Mouse (Mus musculus) heart, embryonic 11.5 days (tissue): ENCODE measurements at regions not wholly inside any gene's neighbourhood (a gene's known extent, or its start where the extent isn't known, plus 50 kb on each side); places are given as distances from the start of the nearest gene placed in this dataset.

Experiments
- ATAC-seq: fragments of 200-750 bp; cut with Nextera tagmentation; replicated peaks from 2 replicates; pipeline ENCODE4 v1.8.0; 2017; ENCODE audit warnings: moderate library complexity; ENCODE audit not compliant: insufficient number of reproducible peaks, low FRiP score, low TSS enrichment
- H3K27ac ChIP-seq: fragments of 300-500 bp; sonication (generic); 2 replicates; pipeline ENCODE4 v1.5.1; 2014; ENCODE audit warnings: mild to moderate bottlenecking, low read depth, low read length
- H3K27me3 ChIP-seq: fragments of 300-500 bp; sonication (generic); 2 replicates; pipeline ENCODE4 v1.6.1; 2014; ENCODE audit warnings: mild to moderate bottlenecking, low read length, mixed read lengths; ENCODE audit not compliant: control insufficient read depth, insufficient read depth
- H3K36me3 ChIP-seq: fragments of 300-500 bp; sonication (generic); 2 replicates; pipeline ENCODE4 v1.6.1; 2014; ENCODE audit warnings: mild to moderate bottlenecking, low read length, moderate library complexity, mixed read lengths; ENCODE audit not compliant: control insufficient read depth, insufficient read depth
- H3K4me1 ChIP-seq: fragments of 300-500 bp; sonication (generic); 2 replicates; pipeline ENCODE4 v1.6.1; 2014; ENCODE audit warnings: low read length; ENCODE audit not compliant: control insufficient read depth, insufficient read depth
- H3K4me2 ChIP-seq: fragments of 300-500 bp; sonication (generic); 2 replicates; pipeline ENCODE4 v1.6.1; 2014; ENCODE audit warnings: mild to moderate bottlenecking, moderate library complexity
- H3K4me3 ChIP-seq: fragments of 300-500 bp; sonication (generic); 2 replicates; pipeline ENCODE4 v1.5.1; 2014; ENCODE audit warnings: low read depth, low read length
- H3K9ac ChIP-seq: fragments of 300-500 bp; sonication (generic); 2 replicates; pipeline ENCODE4 v1.6.1; 2014; ENCODE audit warnings: mild to moderate bottlenecking, low read depth, low read length, moderate library complexity
- H3K9me3 ChIP-seq: fragments of 300-500 bp; sonication (generic); replicated peaks from 2 replicates; pipeline ENCODE4 v1.6.1; 2016; ENCODE audit warnings: low read length; ENCODE audit not compliant: control insufficient read depth
- WGBS: fragments of 180-500 bp; shearing (Covaris S2); extraction: QIAGEN DNeasy Blood & Tissue Kit; methylation state at CpG from one replicate; pipeline ENCODE4 v1.1.7; 2014; ENCODE audit not compliant: insufficient replicate concordance; 5-methylcytosine and 5-hydroxymethylcytosine counted together

GRCm38 (mm10) chr13:26536575-26536974 lies 233.4 kb downstream of the Hdgfl1 start:
- no peaks in the 10 kb centered on the region for H3K36me3 ChIP-seq
- H3K4me3 ChIP-seq, result no peak overlapping the region
- H3K27ac ChIP-seq, result no peak overlapping the region
- 72% methylated on average over 2 of the region's 2 CpGs for WGBS
- H3K4me1 ChIP-seq, result no peaks in the 10 kb centered on the region
- no peak overlapping the region for H3K4me2 ChIP-seq
- H3K27me3 ChIP-seq, result no peaks in the 10 kb centered on the region
- ATAC-seq, result no peak
- no peaks in the 10 kb centered on the region for H3K9me3 ChIP-seq
- no peak overlapping the region for H3K9ac ChIP-seq

- no peak overlapping the region for H3K4me3 ChIP-seq
- H3K27ac ChIP-seq, result no peak overlapping the region
- H3K4me1 ChIP-seq, result no peaks in the 10 kb centered on the region
- no peak overlapping the region for H3K9ac ChIP-seq
- H3K27me3 ChIP-seq, result no peaks in the 10 kb centered on the region
- no peaks in the 10 kb centered on the region for H3K9me3 ChIP-seq
- no peak overlapping the region for H3K4me2 ChIP-seq
- no peak for ATAC-seq
- no peaks in the 10 kb centered on the region for H3K36me3 ChIP-seq
These were observed 237.2 kb downstream of the Hdgfl1 start for GRCm38 (mm10) chr13:26532761-26533160.

- no peaks in the 10 kb centered on the region for H3K4me1 ChIP-seq
- H3K9me3 ChIP-seq, result no peaks in the 10 kb centered on the region
- H3K9ac ChIP-seq, result no peak overlapping the region
- H3K27me3 ChIP-seq, result no peaks in the 10 kb centered on the region
- WGBS, result 42% methylated on average over 1 of the region's 1 CpGs
- no peak overlapping the region for H3K4me3 ChIP-seq
- H3K4me2 ChIP-seq, result no peak overlapping the region
- H3K27ac ChIP-seq, result no peak overlapping the region
- no peak for ATAC-seq
- H3K36me3 ChIP-seq, result no peaks in the 10 kb centered on the region
These were observed 250.9 kb downstream of the Hdgfl1 start for GRCm38 (mm10) chr13:26519054-26519453.

- 50% methylated on average over 5 of the region's 5 CpGs for WGBS
- Histone ChIP-seq H3K9ac (no peak overlapping the region), H3K4me2 (no peak overlapping the region), H3K4me3 (no peak overlapping the region), H3K27ac (no peak overlapping the region), H3K36me3 (no peaks in the 10 kb centered on the region), H3K9me3 (no peaks in the 10 kb centered on the region), H3K27me3 (no peaks in the 10 kb centered on the region), H3K4me1 (no peaks in the 10 kb centered on the region)
- ATAC-seq, result no peak
These were observed 251.5 kb downstream of the Hdgfl1 start for GRCm38 (mm10) chr13:26518425-26518824.

GRCm38 (mm10) chr13:26517646-26518045 lies 252.3 kb downstream of the Hdgfl1 start:
- no peaks in the 10 kb centered on the region for H3K9me3 ChIP-seq
- no peak overlapping the region for H3K4me3 ChIP-seq
- H3K4me1 ChIP-seq, result no peaks in the 10 kb centered on the region
- no peak overlapping the region for H3K27ac ChIP-seq
- H3K27me3 ChIP-seq, result no peaks in the 10 kb centered on the region
- WGBS, result 72% methylated on average over 4 of the region's 4 CpGs
- no peak overlapping the region for H3K9ac ChIP-seq
- no peak overlapping the region for H3K4me2 ChIP-seq
- no peak for ATAC-seq
- H3K36me3 ChIP-seq, result no peaks in the 10 kb centered on the region

- H3K9me3 ChIP-seq, result no peaks in the 10 kb centered on the region
- no peaks in the 10 kb centered on the region for H3K36me3 ChIP-seq
- H3K27me3 ChIP-seq, result no peaks in the 10 kb centered on the region
- no peak overlapping the region for H3K4me2 ChIP-seq
- ATAC-seq, result no peak
- no peak overlapping the region for H3K4me3 ChIP-seq
- H3K27ac ChIP-seq, result no peak overlapping the region
- no peak overlapping the region for H3K9ac ChIP-seq
- no peaks in the 10 kb centered on the region for H3K4me1 ChIP-seq
- 64% methylated on average over 4 of the region's 4 CpGs for WGBS
These were observed 259.5 kb downstream of the Hdgfl1 start for GRCm38 (mm10) chr13:26510448-26510847.

GRCm38 (mm10) chr13:26509841-26510240 lies 260.1 kb downstream of the Hdgfl1 start:
- Histone ChIP-seq H3K4me1 (no peaks in the 10 kb centered on the region), H3K4me2 (no peak overlapping the region), H3K9ac (no peak overlapping the region), H3K4me3 (no peak overlapping the region), H3K27me3 (no peaks in the 10 kb centered on the region), H3K9me3 (no peaks in the 10 kb centered on the region), H3K27ac (no peak overlapping the region), H3K36me3 (no peaks in the 10 kb centered on the region)
- 75% methylated on average over 3 of the region's 3 CpGs for WGBS
- no peak for ATAC-seq

- no peaks in the 10 kb centered on the region for H3K4me1 ChIP-seq
- H3K27me3 ChIP-seq, result no peaks in the 10 kb centered on the region
- no peak for ATAC-seq
- H3K4me3 ChIP-seq, result no peak overlapping the region
- H3K9me3 ChIP-seq, result no peaks in the 10 kb centered on the region
- H3K27ac ChIP-seq, result no peak overlapping the region
- 93% methylated on average over 1 of the region's 1 CpGs for WGBS
- H3K4me2 ChIP-seq, result no peak overlapping the region
- H3K9ac ChIP-seq, result no peak overlapping the region
- no peaks in the 10 kb centered on the region for H3K36me3 ChIP-seq
These were observed 266.2 kb downstream of the Hdgfl1 start for GRCm38 (mm10) chr13:26503744-26504143.

- no peak for ATAC-seq
- Histone ChIP-seq H3K4me1 (no peaks in the 10 kb centered on the region), H3K27ac (no peak overlapping the region), H3K9ac (no peak overlapping the region), H3K4me3 (no peak overlapping the region), H3K27me3 (no peaks in the 10 kb centered on the region), H3K36me3 (no peaks in the 10 kb centered on the region), H3K4me2 (no peak overlapping the region), H3K9me3 (no peaks in the 10 kb centered on the region)
- WGBS, result 81% methylated on average over 2 of the region's 2 CpGs
These were observed 272.9 kb downstream of the Hdgfl1 start for GRCm38 (mm10) chr13:26497086-26497485.
